Mouse (Mus musculus) telencephalon, adult 2 months (tissue): ENCODE measurements around the gene Kalrn.
A peak's percentile ranks its signal among the peaks of the same experiment; 100 is the strongest.

ENCODE experiments used
- DNase-seq: peaks from one replicate; pipeline ENCODE4 v3.0.0-alpha.2; 2011; ENCODE audit warnings: low read depth, low spot score

Gene Kalrn

GRCm38 (mm10) chr16:34573151-34573802 is at the start of gene Kalrn:
Kalrn (minus strand) TSS chr16:34573532.
- peak; percentile 60 for DNase-seq

GRCm38 (mm10) chr16:34614021-34614420 is 40.7 kb upstream of the Kalrn start:
- DNase-seq, result no peak

- DNase-seq, result no peak
Observed at GRCm38 (mm10) chr16:34610137-34610536, 36.8 kb upstream of the Kalrn start.

- DNase-seq, result no peak
Observed at GRCm38 (mm10) chr16:34605679-34606078, 32.3 kb upstream of the Kalrn start.

GRCm38 (mm10) chr16:34603854-34604253 is 30.5 kb upstream of the Kalrn start:
- no peak for DNase-seq

- no peak for DNase-seq
Observed at GRCm38 (mm10) chr16:34603076-34603475, 29.7 kb upstream of the Kalrn start.

- DNase-seq, result no peak
Observed at GRCm38 (mm10) chr16:34601954-34602353, 28.6 kb upstream of the Kalrn start.

GRCm38 (mm10) chr16:34595294-34595693 is 22.0 kb upstream of the Kalrn start:
- no peak for DNase-seq

GRCm38 (mm10) chr16:34594597-34595262 is 21.4 kb upstream of the Kalrn start:
- DNase-seq, result no peak

- no peak for DNase-seq
Observed at GRCm38 (mm10) chr16:34592696-34593095, 19.4 kb upstream of the Kalrn start.

GRCm38 (mm10) chr16:34591934-34592333 is 18.6 kb upstream of the Kalrn start:
- DNase-seq, result no peak

- DNase-seq, result no peak
Observed at GRCm38 (mm10) chr16:34579671-34580326, 6.5 kb upstream of the Kalrn start.

- no peak for DNase-seq
Observed at GRCm38 (mm10) chr16:34573856-34574491, 642 bp upstream of the Kalrn start.

- no peak for DNase-seq
Observed at GRCm38 (mm10) chr16:34572406-34573150, 754 bp downstream of the Kalrn start.

- no peak for DNase-seq
Observed at GRCm38 (mm10) chr16:34571931-34572405, 1.4 kb downstream of the Kalrn start.

- no peak for DNase-seq
Observed at GRCm38 (mm10) chr16:34569897-34570296, 3.4 kb downstream of the Kalrn start.

GRCm38 (mm10) chr16:34568831-34569230 is 4.5 kb downstream of the Kalrn start:
- DNase-seq, result peak; percentile 72

- peak; percentile 64 for DNase-seq
Observed at GRCm38 (mm10) chr16:34563593-34564280, 9.6 kb downstream of the Kalrn start.

GRCm38 (mm10) chr16:34561734-34562135 is 11.6 kb downstream of the Kalrn start:
- no peak for DNase-seq

GRCm38 (mm10) chr16:34560814-34561213 is 12.5 kb downstream of the Kalrn start:
- peak; percentile 66 for DNase-seq

- no peak for DNase-seq
Observed at GRCm38 (mm10) chr16:34560411-34560810, 12.9 kb downstream of the Kalrn start.
